Mouse (Mus musculus) erythroblast, embryonic 14.5 days (primary cell): ENCODE measurements around the gene Bcas3. TPM values are rescaled to one million over a fixed set of nuclear protein-coding genes. Genes with fewer than 3 reads are reported as not detected.

Source experiments
- H3K27me3 ChIP-seq: 2 replicates; pipeline ENCODE4 v1.6.1; 2012; ENCODE audit warnings: inconsistent platforms; ENCODE audit not compliant: control insufficient read depth
- H3K36me3 ChIP-seq: 2 replicates; pipeline ENCODE4 v1.6.1; 2012; ENCODE audit warnings: mild to moderate bottlenecking, inconsistent platforms; ENCODE audit not compliant: control insufficient read depth
- H3K4me1 ChIP-seq: 2 replicates; pipeline ENCODE4 v1.6.1; 2012; ENCODE audit warnings: inconsistent platforms; ENCODE audit not compliant: control insufficient read depth
- H3K4me3 ChIP-seq: replicated peaks from 2 replicates; pipeline ENCODE3; 2012; ENCODE audit warnings: moderate library complexity, mild to moderate bottlenecking, inconsistent platforms
- H3K9me3 ChIP-seq: 2 replicates; pipeline ENCODE4 v1.6.1; 2012; ENCODE audit warnings: low read length, inconsistent platforms, mixed read lengths; ENCODE audit not compliant: control insufficient read depth
- GATA1 ChIP-seq: IDR thresholded peaks from 2 replicates; pipeline ENCODE4 v1.6.1; 2012; ENCODE audit warnings: low read length, inconsistent platforms, mixed read lengths
- TAL1 ChIP-seq: IDR thresholded peaks from 3 replicates; pipeline ENCODE4 v1.6.1; 2012; ENCODE audit warnings: low read length, inconsistent platforms, mixed read lengths
- polyA plus RNA-seq: library from polyadenylated mRNA; stranded (reverse); fragments of >175 nt; gene quantifications from 2 replicates; pipeline ENCODE4 v1.2.3, GENCODE M21; 2012

The Bcas3 gene
- polyA plus RNA-seq, 1 experiment: 25.9 TPM

DNA sequence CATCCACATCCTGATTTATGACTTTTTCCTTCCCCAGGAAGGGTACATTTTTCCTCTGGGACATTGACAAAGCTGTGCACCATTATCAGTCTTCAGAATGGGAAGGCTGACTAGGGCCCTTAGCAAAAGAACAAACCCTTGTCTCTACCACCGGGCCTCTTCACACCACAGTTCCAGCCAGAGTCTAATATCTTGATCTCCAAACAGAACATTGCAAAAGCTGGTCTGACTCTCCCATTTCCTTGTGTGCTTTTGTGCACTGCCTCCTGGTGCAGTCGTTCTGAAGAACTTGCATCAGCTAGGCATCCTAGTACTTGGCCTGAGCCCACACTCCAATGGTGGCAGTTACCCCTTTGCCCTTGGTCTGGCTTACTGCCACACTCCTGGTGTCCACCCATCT, 425.0 kb downstream of the Bcas3 start:
- no peak overlapping the region for H3K4me3 ChIP-seq
- peaks cover 77% of the 10 kb centered on the region for H3K27me3 ChIP-seq
- no peak for TF ChIP-seq GATA1
- no peak for TF ChIP-seq TAL1
- no peaks in the 10 kb centered on the region for H3K9me3 ChIP-seq
- H3K36me3 ChIP-seq: no peaks in the 10 kb centered on the region
- no peaks in the 10 kb centered on the region for H3K4me1 ChIP-seq

DNA sequence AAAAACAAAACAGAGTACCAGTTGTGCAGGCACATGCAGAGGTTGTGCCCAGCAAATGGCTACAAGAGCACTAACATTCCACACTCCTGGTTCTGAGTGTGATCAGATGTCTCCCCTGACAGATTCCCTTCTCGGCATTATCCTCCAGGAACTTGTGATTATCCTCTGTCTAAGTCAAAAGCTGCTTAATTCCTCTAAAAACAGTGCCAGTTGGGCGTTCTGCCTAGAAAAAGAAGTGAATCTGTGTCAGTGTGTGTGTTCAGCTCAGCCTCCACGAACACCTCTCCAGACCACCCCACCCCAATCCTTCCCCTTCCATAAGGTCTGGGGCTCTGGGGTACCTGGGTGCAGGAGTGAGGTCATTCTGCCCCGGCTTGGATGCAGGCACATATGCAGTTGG, 427.3 kb downstream of the Bcas3 start:
- H3K27me3 ChIP-seq: peaks cover 76% of the 10 kb centered on the region
- no peak overlapping the region for H3K4me3 ChIP-seq
- TF ChIP-seq GATA1: no peak
- no peak for TF ChIP-seq TAL1
- peaks cover 4% of the 10 kb centered on the region for H3K4me1 ChIP-seq
- no peaks in the 10 kb centered on the region for H3K9me3 ChIP-seq
- H3K36me3 ChIP-seq: no peaks in the 10 kb centered on the region

DNA sequence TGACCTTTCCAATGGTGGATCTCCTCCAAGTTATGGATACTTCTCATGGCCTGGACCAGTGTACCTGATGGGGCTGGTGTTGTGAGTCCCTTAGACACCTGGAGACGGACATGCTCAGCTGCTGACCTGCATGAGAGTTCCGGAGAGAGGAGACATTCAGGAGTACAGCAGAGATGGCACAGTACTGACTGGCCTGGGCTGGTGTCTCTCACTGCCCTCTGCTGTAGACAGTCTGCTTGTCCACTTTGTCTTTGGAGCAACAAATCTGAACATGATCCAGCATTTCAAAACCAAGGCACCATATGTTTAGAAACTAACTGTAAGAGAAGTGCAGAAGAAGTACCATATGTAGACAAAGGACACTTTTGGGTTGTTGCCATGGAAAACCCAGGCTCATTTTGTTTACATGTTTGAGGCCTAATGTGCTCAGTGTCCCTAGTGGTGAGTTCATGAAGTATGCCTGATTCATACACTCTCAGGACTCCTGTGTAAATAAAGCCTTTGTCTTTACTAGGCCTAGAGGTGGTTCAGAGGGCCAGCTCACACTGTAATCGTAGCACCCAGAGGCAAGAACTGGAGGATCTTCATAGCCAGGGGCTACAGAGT, 433.2 kb downstream of the Bcas3 start:
- no peaks in the 10 kb centered on the region for H3K9me3 ChIP-seq
- TF ChIP-seq TAL1 (no peak), GATA1 (no peak)
- peaks cover 45% of the 10 kb centered on the region for H3K4me1 ChIP-seq
- H3K36me3 ChIP-seq: peaks cover 21% of the 10 kb centered on the region
- H3K27me3 ChIP-seq: peaks cover 32% of the 10 kb centered on the region
- no peak overlapping the region for H3K4me3 ChIP-seq

DNA sequence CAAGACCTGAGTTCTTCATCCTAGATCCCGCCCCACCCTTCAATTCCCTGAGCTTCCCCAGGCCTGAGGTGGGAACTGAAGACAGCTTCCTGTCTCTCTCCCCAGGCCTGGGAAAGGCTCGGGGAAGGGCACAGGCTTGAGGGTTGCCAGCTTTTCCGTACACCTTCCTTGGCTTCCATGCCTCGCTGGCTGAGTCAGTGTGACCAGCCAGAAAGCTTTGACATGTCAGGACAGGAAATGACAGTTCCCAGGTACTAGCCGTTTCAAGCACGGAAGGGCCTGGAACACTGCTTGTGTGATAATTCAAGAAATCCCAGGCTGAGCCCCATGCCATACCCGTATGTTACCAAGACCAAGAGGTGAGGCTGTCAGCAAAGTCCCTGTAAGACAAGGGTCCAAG, 436.8 kb downstream of the Bcas3 start:
- Histone ChIP-seq H3K36me3 (peaks cover 57% of the 10 kb centered on the region), H3K4me1 (peaks cover 76% of the 10 kb centered on the region), H3K27me3 (peaks cover 7% of the 10 kb centered on the region), H3K4me3 (peak overlapping the region; percentile 60), H3K9me3 (no peaks in the 10 kb centered on the region)
- TF ChIP-seq TAL1 (no peak), GATA1 (no peak)

DNA sequence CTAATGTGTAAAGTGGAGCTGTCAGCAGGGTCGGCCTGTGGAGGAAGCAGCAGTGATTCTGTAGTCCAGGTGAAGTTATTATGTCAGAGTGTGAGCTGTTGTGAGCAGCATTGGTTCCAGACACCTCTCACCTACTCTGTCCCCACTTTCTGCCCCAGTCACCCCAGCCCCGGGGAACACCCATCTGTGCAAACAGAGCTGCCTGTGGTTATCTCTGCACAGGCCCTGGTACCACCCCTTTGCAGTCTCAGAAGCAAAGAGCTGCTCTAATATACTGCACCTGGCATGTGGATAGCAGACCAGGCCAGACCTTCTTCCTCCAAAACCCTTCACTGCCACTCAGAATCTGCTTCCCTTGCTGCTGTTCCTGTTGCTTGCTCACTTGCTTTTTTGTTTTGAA, 437.3 kb downstream of the Bcas3 start:
- Histone ChIP-seq H3K9me3 (no peaks in the 10 kb centered on the region), H3K36me3 (peaks cover 62% of the 10 kb centered on the region), H3K27me3 (peaks cover 2% of the 10 kb centered on the region; the same call in 1 of the 2 replicates), H3K4me1 (peaks cover 74% of the 10 kb centered on the region), H3K4me3 (peak overlapping the region; percentile 60)
- peak; percentile 54; the same call in 2 of the 3 replicates for TF ChIP-seq TAL1
- peak; percentile 79 for TF ChIP-seq GATA1

DNA sequence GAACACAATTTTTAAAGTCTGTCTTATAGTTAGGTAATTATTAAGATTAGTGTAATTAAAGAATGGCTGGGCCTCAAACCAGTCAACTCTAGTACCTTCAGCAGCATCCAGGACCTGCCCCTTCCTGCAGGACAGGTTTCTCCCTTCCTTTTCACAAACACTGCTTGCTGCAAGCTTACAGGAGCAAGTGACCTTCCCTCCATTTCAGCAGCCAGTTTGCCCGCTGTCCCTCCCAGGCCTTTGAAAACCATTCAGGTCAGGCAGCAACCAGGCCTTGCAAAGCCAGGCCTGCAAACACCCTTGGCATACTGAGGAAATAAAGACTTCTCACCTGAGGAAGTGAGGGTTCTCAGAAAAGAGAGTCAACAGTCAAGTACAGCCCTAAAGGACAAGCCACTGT, 438.2 kb downstream of the Bcas3 start:
- H3K27me3 ChIP-seq: no peaks in the 10 kb centered on the region; the same call in 1 of the 2 replicates
- H3K9me3 ChIP-seq: no peaks in the 10 kb centered on the region
- TF ChIP-seq TAL1 (no peak), GATA1 (no peak)
- no peak overlapping the region for H3K4me3 ChIP-seq
- peaks cover 67% of the 10 kb centered on the region for H3K4me1 ChIP-seq
- H3K36me3 ChIP-seq: peaks cover 71% of the 10 kb centered on the region

DNA sequence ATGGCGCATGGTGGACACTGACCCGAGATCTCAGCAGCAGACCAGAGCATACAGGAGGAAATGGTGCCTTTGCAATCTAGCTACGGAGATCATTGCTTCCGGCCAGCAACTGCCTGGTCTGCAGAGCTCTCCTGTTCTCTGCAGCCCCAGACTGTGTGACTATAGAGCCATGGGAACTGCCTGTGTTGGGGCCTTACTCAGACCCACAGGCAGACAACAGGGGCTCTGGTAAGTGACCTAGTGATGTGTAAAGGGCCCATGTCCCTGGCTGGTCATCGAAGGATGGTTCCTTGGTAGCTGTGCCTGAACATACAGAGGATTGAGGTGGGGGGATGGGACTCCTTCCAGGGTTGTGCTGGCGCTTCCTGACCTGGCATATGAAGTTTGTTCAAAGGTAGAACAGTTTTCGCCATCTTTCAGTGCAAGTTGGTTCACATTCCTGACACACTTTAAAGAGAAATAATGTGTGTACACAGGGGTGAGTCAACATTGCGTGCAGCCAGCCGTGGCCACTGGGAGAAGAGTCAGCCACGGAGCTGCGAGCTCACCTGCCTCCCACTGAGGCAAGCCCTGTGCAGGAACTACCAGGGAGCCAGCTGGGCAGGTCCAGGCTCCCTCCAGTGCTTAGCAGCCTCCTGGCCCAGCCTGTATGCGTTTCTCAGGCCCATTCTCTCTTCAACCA, 439.7 kb downstream of the Bcas3 start:
- H3K4me3 ChIP-seq: no peak overlapping the region
- no peaks in the 10 kb centered on the region for H3K9me3 ChIP-seq
- H3K4me1 ChIP-seq: peaks cover 67% of the 10 kb centered on the region
- H3K36me3 ChIP-seq: peaks cover 83% of the 10 kb centered on the region
- TF ChIP-seq GATA1: no peak
- TF ChIP-seq TAL1: no peak
- no peaks in the 10 kb centered on the region; the same call in 1 of the 2 replicates for H3K27me3 ChIP-seq

DNA sequence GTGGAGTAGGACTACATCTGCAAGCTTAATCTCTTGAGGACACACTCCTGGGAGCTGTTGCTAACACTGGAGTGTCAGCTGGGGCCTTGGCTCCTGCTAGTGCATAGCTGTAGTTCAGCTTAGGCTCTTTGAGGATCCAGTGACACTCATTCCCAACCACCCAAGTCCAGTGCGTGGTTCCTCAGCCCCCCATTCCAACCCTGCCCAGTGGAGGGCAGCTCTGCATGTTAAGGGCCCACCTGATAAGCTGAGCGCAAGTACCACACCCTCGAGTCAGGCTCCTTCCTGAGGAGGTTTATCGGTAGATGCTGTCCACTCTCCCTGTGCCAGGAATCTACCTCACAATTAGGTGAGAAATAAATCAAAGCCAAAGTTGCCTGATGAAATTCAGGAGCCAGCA, 446.5 kb downstream of the Bcas3 start:
- peaks cover 80% of the 10 kb centered on the region for H3K36me3 ChIP-seq
- H3K4me3 ChIP-seq: peak overlapping the region; percentile 57
- peaks cover 77% of the 10 kb centered on the region for H3K4me1 ChIP-seq
- peaks cover 7% of the 10 kb centered on the region; the same call in 1 of the 2 replicates for H3K27me3 ChIP-seq
- TF ChIP-seq GATA1: peak; percentile 59; the same call in 1 of the 2 replicates
- TF ChIP-seq TAL1: no peak; the same call in 2 of the 3 replicates
- no peaks in the 10 kb centered on the region for H3K9me3 ChIP-seq

DNA sequence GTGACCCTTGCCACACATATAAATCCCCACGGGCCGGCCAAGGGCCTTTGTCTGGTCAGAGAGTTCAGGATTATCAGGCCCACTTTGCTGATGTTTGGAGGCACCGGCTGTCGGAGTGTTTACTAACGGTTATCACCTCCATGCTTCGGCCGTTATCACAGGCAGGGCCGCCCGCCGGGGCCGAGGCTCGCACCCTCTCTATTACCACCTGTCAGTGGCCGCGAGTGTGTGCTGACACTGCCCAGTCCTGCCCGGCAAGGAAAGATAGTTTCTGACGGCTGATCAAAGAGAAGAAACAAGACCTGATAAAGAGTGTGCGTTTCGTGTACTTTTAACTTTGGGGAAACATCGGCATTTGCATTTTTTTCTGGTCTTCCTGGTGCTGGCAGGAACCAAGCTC, 446.9 kb downstream of the Bcas3 start:
- H3K4me3 ChIP-seq: peak overlapping the region; percentile 57

More for the DNA sequence above, 446.9 kb downstream of the Bcas3 start:
- TF ChIP-seq TAL1 (no peak; the same call in 2 of the 3 replicates), GATA1 (no peak)
- peaks cover 7% of the 10 kb centered on the region; the same call in 1 of the 2 replicates for H3K27me3 ChIP-seq
- H3K36me3 ChIP-seq: peaks cover 78% of the 10 kb centered on the region
- H3K9me3 ChIP-seq: no peaks in the 10 kb centered on the region
- peaks cover 78% of the 10 kb centered on the region for H3K4me1 ChIP-seq
